Mouse (Mus musculus) c-Kit-positive CD71-positive TER-119-positive erythroid progenitor cells, embryonic 14.5 days (primary cell): ENCODE results near the gene Caml.
"Not testable (repeated sequence)": the region's sequence is repeated elsewhere in the genome, so short reads cannot be mapped to it uniquely, and the experiment has no call there.

Experiments used
- DNase-seq: peaks from one replicate; pipeline ENCODE4 v3.0.0-alpha.2; 2013; ENCODE audit warnings: low spot score

Caml gene

GRCm38 (mm10) chr13:55622649-55623541 lies at the start of gene Caml:
TSS of gene Caml (plus strand) at chr13:55623005.
- DNase-seq = peak; percentile 93

DNA sequence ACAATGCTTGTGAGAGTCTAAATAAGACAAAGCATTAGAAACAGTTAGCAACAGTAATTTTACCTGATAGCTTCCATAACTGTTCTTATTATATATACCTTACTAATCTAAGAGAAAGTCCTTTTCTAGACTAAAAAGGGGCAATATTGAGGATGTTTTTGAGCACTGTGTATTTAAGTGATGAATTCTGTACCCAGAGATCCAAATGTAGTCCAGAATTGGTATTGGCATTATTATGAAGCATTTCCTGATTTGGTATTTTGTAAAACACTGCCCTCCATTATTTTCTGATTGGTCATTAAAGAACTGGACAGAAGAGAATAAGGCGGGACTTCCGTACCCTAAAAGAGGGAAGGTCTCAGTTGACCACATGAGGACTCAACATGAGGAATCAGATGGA lies 49.4 kb upstream of the Caml start, which contains the start of gene Tmed9:
Gene Tmed9 (plus strand): TSS at position 301 of the 400 bp plus-strand sequence.
- DNase-seq = no peak

DNA sequence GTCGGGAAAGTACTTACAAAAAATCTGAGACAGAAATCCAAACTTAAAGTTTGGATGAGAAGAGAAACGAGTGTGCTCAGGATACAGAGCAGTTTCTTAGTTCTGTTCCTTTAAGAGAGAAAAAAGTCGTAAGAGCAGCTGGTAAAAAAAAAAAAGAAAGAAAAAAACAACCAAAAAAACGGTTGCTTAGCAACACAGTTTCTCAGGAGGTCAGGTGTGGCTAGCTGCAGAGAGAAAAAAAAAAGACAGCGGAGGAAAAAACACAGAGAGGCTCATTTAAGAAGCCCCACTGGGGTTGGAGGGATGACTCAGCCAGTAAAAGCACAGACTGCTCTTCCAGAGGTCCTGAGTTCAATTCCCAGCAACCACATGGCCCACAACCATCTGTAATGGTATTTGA lies 48.5 kb upstream of the Caml start:
- DNase-seq = no peak

DNA sequence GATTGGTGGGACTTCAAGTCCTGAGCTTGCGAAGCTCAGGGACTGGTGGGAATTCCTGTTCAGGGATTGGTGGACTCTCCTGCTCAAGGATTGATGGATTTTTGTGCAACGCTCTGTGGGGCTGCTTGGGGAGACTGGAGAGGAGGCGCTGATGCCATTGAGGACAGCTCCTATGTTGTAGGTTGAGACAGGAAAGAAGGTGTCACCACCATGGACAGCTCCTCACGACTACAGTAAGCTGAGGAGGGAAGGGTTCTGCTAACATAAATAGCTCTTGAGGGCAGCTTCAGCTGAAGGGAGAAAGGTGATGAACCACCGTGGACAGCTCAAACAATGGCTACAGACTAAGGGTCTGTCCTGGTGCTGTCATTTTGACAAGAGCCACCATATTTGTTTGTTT lies 46.9 kb upstream of the Caml start:
- no peak for DNase-seq

DNA sequence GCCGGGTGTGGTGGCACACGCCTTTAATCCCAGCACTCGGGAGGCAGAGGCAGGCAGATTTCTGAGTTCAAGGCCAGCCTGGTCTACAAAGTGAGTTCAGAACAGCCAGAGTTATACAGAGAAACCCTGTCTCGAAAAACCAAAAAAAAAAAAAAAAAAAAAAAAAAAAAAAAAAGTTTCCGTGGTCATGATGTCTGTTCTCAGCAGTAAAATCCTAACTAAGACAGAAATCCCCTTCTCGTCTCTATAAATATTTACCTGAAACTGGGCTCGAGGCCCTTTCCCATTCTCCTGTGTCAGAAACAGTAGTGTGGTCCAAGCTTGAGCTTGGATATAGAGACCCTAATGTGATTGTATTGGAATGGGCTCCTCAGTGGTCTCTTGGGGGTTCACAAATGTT lies 45.9 kb upstream of the Caml start:
- not testable (repeated sequence) for DNase-seq

DNA sequence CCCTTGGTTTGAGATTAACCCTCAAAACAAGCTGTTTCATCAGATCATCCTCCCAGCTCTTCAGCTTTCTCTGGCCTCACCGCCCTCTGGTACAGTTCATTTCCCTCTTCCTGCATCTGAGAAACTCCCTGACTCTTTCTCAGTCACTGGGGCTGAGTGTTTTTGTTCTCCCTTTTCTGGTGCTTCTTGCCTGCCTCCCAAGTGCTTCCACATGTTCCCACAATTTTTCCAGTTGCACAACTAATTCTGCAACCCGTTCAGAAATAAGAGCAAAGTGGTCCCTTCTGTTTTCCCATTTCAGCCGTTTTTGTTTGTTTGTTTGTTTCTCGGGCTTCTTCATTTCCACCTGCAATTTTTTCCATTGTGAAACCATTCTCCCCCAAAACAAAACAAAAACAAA lies 44.7 kb upstream of the Caml start:
- no peak for DNase-seq

GRCm38 (mm10) chr13:55591961-55592490 lies 30.8 kb upstream of the Caml start:
- DNase-seq = no peak

GRCm38 (mm10) chr13:55592512-55593253 lies 30.1 kb upstream of the Caml start:
- peak; percentile 91 for DNase-seq

DNA sequence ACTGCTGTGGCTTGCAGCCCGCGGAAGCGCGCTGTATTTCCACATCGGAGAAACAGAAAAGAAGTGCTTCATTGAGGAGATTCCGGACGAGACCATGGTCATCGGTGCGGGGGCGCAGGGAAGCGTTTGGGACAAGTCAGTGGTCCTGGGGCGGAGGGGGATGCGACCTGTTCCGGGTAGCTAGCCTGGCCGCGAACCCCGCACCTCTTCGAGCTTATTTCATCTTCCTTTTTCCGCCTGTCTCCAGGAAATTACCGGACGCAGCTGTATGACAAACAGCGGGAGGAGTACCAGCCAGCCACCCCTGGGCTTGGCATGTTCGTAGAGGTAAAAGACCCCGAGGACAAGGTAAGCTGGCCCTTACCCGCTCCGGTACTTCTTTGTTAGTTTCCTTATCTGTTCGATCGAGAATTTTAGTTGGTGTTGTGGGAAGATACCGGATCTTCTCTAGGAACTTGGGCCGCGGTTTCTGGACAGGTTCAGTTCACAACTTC lies 29.5 kb upstream of the Caml start:
- no peak for DNase-seq

DNA sequence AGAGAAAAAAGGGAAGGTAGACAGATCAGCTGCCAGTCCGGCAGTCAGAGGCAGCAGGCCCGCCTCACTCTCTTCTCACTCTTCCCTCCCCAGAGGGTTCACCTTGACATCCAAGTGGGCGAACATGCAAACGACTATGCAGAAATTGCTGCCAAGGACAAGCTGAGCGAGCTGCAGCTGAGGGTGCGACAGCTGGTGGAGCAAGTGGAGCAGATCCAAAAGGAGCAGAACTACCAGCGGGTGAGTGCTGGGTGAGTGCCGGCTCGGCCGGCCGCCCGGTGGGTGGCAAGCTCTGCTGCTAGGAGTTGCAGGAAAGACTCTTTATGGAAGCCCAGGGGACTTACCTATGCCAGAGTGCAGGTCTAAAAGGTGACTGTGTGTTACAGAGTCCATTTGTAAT lies 27.4 kb upstream of the Caml start:
- no peak for DNase-seq

DNA sequence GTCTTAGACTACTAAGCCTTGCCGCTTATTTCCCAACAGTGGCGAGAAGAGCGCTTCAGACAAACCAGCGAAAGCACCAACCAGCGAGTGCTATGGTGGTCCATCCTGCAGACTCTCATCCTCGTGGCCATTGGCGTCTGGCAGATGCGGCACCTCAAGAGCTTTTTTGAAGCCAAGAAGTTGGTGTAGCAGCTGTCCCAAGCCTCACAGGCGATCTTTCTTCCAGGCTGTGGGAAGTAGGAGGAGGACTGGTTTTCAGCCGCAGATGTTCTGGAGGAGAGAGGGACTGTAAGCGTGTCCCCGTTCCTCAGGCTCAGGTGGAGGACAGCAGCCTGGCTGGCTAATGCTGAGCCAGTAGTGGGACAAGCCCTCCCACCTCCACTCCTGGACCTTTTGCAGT lies 26.0 kb upstream of the Caml start:
- DNase-seq = no peak

- peak; percentile 71 for DNase-seq
These were observed 23.0 kb upstream of the Caml start, which contains the start of gene B4galt7 for GRCm38 (mm10) chr13:55599566-55600540. TSS of gene B4galt7 (plus strand) at chr13:55599896.

- peak; percentile 31 for DNase-seq
These were observed 22.1 kb upstream of the Caml start for GRCm38 (mm10) chr13:55600657-55601056.

DNA sequence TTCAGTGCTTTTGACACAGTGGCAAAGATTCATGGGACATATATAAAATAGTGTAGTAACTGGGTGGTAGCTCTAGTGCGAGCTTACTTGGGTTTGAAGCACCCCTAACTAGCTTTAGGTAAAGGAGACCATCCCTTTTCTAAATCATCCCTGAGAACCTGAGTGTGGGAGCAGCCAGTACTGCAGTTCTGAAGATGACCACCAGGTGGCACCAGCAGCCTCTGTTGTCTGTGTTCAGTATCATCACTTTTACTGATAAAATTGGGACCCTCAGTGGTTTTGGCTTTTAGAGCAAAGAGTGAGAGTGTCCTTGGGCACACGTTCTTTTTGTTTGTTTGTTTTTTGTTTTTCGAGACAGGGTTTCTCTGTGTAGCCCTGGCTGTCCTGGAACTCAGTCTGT lies 21.2 kb upstream of the Caml start:
- DNase-seq = peak; percentile 80

DNA sequence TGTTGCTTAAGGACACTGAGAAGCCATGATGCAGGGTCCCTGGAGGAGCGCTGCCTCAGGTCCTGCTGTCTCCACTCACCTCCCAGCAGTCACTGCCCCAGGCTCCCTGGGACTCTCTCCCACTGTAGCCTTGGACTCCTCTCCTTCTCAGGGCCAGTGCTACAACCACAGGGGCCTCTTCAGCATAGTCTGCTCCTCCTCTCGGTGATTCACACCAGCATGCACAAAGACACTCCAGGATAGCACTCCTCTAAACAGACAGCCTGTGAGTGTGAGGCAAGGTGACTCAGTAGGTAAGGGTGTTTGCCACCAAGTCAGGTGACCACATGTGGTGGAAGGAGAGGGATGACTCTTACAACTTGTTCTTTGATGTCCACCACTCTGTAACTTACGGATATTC lies 18.2 kb upstream of the Caml start:
- no peak for DNase-seq

GRCm38 (mm10) chr13:55606899-55607623 lies 15.7 kb upstream of the Caml start:
- no peak for DNase-seq

DNA sequence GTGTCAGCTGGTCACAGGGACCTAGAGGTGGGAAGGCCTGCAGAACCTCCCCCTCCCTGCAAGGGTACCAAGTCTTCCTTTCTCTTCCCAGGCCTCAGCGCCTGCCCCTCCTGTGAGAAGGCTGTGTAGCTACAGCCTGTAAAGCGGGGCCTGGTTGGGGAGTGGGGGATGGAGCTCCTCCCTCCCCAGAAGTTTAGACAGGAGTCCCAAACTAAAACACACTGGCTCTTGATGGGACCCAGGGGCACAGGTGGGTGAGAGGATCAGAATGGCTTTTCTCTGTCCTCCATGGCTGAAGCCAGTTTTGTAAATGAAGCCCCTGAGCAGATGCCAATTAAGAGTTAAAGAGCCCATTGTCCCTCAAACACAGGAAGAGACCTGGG lies 15.2 kb upstream of the Caml start:
- no peak for DNase-seq

DNA sequence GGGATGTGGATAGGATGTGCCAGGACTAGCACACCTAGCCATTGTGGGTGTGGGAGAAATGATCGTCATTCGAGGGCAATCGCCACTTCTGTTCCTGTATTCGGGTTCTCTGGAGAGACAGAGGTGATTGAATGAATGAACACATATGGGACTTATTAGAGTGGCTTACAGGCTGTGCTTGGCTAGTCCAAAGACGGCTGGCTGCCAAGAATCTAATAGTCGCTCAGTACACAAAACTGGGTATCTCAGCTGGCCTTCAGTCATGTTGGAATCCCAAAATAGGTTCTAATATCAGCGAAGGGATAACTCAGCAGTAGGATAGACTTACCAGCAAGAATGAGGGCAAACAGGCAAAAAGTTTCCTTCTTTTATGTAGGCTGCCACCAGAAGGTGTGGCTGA lies 10.8 kb upstream of the Caml start:
- DNase-seq = no peak

- DNase-seq = no peak
These were observed 9.3 kb upstream of the Caml start for GRCm38 (mm10) chr13:55613471-55613870.

DNA sequence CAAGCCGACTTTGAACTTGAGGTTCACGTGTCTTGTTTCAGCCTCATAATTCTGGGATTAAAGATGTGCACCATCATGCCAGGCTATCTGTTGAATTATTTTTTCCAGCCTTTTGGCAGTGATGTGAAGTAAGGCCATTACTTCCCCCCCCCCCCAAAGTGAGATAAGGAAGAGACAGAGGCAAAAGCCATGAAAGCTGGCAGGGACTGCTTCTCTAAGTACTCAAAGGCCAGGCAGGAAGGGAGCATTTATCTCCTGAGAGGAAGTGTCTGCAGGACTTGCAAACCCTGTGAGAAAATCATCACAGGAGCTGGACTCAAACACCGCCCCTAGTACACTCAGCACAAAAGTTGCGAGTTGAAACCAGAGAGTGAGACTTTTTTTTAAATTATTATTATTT lies 3.5 kb upstream of the Caml start:
- DNase-seq = no peak

GRCm38 (mm10) chr13:55620275-55620674 lies 2.5 kb upstream of the Caml start:
- no peak for DNase-seq
